Mouse (Mus musculus): Measurements from ENCODE around the gene Dazap1. TPM values are rescaled to one million over a fixed set of nuclear protein-coding genes. Genes with fewer than 3 reads are reported as not detected.

The Dazap1 gene
- total RNA-seq, 1 experiment from 2014 or later: 329 TPM

GRCm38 (mm10) chr10:80262169-80262568 lies 883 bp downstream of the Dazap1 start:
- no peak for ATAC-seq (replicated peaks in 1 of 2; ENCODE audit: insufficient read depth in 1 of 2, low FRiP score in 2 of 2, low TSS enrichment in 1 of 2, low read depth in 1 of 2, poor library complexity in 2 of 2, severe bottlenecking in 2 of 2)

GRCm38 (mm10) chr10:80262776-80263365 lies 1.6 kb downstream of the Dazap1 start:
- no peak for ATAC-seq (replicated peaks in 1 of 2; ENCODE audit: insufficient read depth in 1 of 2, low FRiP score in 2 of 2, low TSS enrichment in 1 of 2, low read depth in 1 of 2, poor library complexity in 2 of 2, severe bottlenecking in 2 of 2)

DNA sequence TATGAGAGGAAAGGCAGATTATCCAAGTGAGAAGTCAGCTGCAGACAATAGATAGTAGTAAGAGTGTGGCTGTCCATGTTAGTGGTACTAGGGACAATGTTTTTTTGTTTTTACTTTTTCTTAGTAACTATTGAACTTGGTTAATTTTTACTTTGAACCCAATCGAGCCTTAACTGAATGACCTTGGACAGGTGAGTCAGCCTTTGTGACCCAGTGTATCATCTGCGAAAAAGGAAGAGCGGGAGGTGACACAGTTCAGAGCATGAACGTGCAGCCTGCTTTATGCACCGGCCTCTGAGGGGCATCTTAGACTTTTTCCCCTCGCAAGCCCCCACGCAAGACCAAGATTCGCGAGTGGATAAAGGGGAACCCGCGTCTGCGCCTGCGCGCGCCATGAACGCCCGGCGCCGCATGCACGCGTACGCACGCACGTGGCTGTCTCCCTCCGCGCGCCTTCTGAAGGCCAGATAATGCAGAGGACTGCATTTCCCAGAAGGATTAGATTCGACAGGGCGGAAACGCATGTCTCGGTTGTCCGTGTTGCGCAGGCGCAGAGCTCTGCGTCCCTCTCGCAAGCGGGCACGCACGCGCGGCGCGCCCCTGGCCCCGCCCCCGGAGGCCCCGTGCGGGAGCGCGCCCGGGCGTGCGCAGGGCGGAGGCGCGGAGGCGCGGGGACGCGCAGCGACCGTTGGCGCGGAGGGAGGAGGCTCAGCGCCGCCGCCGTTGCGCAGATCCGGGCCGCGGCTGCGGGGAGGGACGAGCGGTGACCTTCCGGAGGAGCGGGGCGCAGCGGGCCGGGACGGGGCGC lies 3.3 kb downstream of the Dazap1 start:
- peak; percentile 55 to 57 for ATAC-seq (replicated peaks in 1 of 2; ENCODE audit: insufficient read depth in 1 of 2, low FRiP score in 2 of 2, low TSS enrichment in 1 of 2, low read depth in 1 of 2, poor library complexity in 2 of 2, severe bottlenecking in 2 of 2)

GRCm38 (mm10) chr10:80265149-80265486 lies 3.8 kb downstream of the Dazap1 start:
- no peak for ATAC-seq (replicated peaks in 1 of 2; ENCODE audit: insufficient read depth in 1 of 2, low FRiP score in 2 of 2, low TSS enrichment in 1 of 2, low read depth in 1 of 2, poor library complexity in 2 of 2, severe bottlenecking in 2 of 2)

DNA sequence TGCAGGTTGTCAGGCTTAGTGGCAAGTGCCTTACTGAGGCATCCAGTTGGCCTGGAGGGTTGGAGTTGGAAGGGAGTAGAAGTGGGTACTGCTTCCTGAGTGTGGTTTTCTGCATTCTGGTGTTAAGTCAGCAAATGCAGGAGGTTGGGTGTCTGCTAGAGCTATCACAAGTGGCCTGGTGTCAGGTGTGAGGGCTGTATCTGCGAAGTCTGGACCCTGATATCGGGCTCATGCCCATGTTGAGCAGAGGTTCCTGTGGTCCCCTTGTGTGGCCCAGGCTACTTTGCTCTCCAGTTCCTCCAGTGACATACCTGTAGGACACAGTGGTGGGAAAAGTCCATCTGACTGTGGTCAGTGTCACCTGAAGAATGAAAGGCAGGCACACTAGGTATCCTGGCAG lies 8.8 kb downstream of the Dazap1 start:
- ATAC-seq (replicated peaks in 1 of 2; ENCODE audit: insufficient read depth in 1 of 2, low FRiP score in 2 of 2, low TSS enrichment in 1 of 2, low read depth in 1 of 2, poor library complexity in 2 of 2, severe bottlenecking in 2 of 2): peak; percentile 15 to 18; a peak in 2 of 4 replicates

DNA sequence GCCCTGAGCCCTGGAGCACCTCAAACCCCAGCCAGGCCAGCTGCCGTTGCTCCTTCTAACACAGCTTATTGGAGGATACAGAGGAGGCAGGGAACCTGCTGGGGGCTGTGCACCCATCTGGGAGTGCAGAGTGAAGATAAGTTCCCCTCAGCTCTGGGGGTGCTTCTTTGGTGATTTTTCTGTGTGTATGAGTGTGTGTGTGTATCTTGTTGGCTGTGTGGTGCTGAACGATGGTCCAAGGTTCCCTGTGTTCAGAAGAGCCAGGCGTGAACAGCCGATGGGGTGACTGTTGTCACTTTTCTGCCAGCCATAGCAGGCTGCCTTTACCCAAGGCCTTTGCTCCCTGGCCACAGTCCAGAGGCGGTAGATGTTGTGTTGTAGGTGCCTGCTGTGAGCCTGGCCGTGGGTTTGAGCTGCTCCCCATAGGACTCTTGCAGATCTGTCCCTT lies 9.5 kb downstream of the Dazap1 start:
- peak in 1 of 2 experiments; percentile 11; a peak in 1 of 4 replicates for ATAC-seq (replicated peaks in 1 of 2; ENCODE audit: insufficient read depth in 1 of 2, low FRiP score in 2 of 2, low TSS enrichment in 1 of 2, low read depth in 1 of 2, poor library complexity in 2 of 2, severe bottlenecking in 2 of 2)

DNA sequence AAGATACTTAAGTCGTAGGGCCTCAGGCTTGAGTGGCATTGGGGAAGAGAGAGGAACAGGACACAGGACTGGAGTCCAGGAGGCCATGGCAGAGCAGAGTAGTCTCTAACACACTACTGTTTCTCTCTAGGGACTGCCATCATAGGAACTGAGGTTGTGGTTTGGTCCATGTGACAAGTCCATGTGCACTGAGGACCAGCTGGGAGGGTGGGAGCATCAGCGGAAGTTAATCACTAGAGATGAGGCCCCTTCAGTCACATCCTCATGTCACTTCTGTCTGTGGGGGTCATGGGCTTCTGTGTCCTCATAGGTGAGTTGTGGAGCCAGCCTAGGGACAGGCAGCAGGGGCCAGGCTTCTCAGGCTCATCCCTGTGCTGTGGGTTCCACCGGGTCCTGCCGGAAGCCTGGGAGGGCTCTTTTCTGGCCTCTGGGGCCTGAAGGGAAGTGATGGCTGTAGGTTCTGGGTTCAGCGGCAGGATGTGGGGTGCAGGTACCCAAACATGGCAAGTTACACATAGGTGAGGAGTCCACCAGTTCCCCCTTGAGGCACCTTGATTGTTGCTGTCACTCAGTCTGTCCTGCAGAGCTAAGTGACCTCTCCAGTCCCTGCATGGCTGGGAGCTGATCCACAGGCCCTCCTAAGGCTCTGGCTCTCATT lies 10.0 kb downstream of the Dazap1 start:
- peak; percentile 5 to 33; a peak in 2 of 4 replicates for ATAC-seq (replicated peaks in 1 of 2; ENCODE audit: insufficient read depth in 1 of 2, low FRiP score in 2 of 2, low TSS enrichment in 1 of 2, low read depth in 1 of 2, poor library complexity in 2 of 2, severe bottlenecking in 2 of 2)

DNA sequence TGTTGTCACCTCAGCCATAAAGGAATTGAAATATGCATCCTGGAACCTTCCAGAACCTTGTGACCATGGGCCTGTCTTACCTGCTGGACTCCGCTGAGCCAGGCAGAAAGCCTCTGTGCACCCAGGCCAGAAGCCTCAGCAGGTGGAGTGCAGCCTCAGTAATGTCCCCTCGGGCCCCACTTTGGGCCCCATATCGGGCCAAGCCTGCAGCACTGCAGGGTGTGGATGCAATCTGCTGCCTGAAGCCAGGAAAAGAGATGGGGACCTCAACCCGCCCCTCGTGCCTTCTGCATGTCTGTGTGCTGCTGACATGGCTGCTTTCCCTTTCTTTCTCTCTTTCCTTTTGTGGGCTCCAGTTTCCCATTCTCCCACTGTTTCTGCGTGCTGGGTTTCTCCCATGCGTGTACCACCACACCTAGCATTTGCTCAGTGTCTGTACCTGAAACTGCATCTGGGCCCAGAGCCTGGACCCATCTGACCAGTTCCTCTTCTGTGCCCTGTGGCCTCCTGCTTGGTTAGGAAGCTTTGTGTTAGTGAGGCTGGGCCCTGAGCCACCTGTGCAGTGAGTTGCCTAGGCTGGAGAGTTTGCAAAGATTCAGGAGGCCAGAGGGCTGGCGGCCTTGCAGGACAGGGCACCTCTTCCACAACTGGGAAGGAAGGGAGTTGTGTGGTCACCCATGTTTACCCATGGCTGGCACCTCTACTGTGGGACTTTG lies 10.7 kb downstream of the Dazap1 start:
- peak in 1 of 2 experiments; percentile 8; a peak in 1 of 4 replicates for ATAC-seq (replicated peaks in 1 of 2; ENCODE audit: insufficient read depth in 1 of 2, low FRiP score in 2 of 2, low TSS enrichment in 1 of 2, low read depth in 1 of 2, poor library complexity in 2 of 2, severe bottlenecking in 2 of 2)

DNA sequence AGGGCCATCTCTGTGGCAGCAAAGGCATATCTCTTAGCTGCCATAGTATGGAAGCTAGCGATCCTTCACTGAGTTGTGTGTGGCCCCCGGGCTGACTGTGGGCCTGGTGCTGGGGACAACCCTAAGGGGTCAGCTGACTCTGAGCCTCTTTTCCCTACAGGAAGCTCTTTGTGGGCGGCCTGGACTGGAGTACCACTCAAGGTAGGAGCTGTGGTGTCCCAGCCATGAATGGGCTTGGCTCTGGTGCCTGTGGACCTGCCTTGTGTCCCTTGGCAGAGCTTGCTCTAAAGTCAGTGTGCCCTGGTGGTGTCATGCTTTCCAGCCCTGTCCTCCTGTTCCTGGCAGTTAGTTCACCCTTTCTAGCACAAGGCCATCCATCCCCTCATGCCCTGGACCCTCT lies 12.6 kb downstream of the Dazap1 start:
- no peak for ATAC-seq (replicated peaks in 1 of 2; ENCODE audit: insufficient read depth in 1 of 2, low FRiP score in 2 of 2, low TSS enrichment in 1 of 2, low read depth in 1 of 2, poor library complexity in 2 of 2, severe bottlenecking in 2 of 2)

DNA sequence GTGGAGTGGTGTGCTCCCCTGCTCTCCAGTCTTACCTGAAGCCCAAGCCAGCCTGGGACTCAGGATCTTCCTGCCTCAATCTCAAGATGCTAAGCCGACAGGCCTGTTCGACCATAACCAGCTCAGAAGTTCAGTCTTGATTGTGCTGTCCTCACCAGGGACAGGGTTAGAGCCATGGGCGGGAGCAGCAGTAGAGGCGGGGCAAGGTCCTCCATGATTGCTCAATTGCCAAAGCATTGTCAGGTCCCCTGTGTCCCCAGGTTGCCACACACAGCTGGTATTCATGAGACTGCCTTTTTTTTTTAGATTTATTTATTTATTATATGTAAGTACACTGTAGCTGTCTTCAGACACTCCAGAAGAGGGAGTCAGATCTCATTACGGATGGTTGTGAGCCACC lies 15.0 kb downstream of the Dazap1 start:
- ATAC-seq (replicated peaks in 1 of 2; ENCODE audit: insufficient read depth in 1 of 2, low FRiP score in 2 of 2, low TSS enrichment in 1 of 2, low read depth in 1 of 2, poor library complexity in 2 of 2, severe bottlenecking in 2 of 2): no peak

- no peak for ATAC-seq (replicated peaks in 1 of 2; ENCODE audit: insufficient read depth in 1 of 2, low FRiP score in 2 of 2, low TSS enrichment in 1 of 2, low read depth in 1 of 2, poor library complexity in 2 of 2, severe bottlenecking in 2 of 2)
Observed at GRCm38 (mm10) chr10:80278390-80278789, 17.1 kb downstream of the Dazap1 start.

DNA sequence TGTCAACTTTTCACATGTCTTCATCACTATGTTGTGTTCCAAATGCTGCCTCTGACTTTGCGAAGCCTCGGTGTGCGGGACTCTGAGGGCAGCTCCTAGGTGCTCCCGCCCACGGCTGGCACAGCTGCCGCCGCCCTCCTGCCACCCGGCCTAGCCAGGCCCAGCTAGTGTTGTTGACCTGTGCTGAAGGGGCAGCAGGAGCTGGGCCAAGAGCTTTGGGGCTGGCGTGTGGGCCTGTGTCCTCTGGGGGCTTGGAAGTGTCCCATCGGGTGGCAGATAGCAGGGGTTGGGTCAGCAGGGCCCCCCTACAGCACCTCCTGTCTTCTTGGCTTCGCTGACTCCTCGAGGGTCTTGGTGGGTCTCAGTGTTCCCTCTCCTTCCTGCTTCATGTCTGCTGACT lies 18.0 kb downstream of the Dazap1 start:
- no peak for ATAC-seq (replicated peaks in 1 of 2; ENCODE audit: insufficient read depth in 1 of 2, low FRiP score in 2 of 2, low TSS enrichment in 1 of 2, low read depth in 1 of 2, poor library complexity in 2 of 2, severe bottlenecking in 2 of 2)

DNA sequence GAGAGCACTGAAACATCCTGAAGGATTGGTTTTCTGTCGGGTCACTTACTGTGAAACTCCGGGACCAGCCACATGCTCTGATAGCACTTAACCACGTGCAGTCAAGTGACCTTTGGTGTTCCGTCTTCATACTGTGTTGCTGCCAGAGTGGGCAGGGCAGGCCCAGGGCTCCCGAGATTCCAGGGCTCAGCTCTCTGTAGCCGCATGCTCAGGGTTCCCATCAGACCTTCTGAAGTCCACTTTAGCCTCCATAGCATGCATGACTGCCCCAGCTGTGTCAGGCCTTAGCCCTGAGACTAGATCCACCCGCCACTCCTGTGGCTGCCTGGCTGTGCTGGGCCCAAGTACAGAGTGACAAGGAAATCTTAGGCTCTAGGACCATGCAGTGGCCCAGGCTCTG lies 20.0 kb downstream of the Dazap1 start:
- no peak for ATAC-seq (replicated peaks in 1 of 2; ENCODE audit: insufficient read depth in 1 of 2, low FRiP score in 2 of 2, low TSS enrichment in 1 of 2, low read depth in 1 of 2, poor library complexity in 2 of 2, severe bottlenecking in 2 of 2)

DNA sequence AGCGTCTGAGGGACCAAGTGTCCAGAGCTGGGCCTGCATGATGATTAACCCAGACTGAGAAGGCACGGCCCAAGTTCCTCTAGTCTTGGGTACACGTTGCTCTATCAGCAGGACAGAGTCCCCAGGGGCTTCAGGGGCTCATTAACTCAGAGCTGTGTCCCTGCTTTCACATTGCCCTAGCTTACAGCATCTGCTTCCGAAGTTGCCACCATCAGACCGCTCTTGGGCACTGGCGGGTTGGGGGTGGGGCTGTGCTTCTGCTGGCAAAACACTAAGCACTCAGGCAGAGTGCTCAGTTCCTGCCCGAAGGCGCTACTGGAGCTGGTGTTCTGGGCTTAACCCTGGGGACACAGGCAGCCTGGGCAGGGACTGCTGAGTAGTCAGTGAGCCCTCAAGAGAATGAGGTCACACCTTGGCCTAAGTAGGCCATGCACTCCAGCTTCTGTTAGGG lies 20.7 kb downstream of the Dazap1 start:
- ATAC-seq (replicated peaks in 1 of 2; ENCODE audit: insufficient read depth in 1 of 2, low FRiP score in 2 of 2, low TSS enrichment in 1 of 2, low read depth in 1 of 2, poor library complexity in 2 of 2, severe bottlenecking in 2 of 2): peak; percentile 54 to 61; a peak in 3 of 4 replicates

DNA sequence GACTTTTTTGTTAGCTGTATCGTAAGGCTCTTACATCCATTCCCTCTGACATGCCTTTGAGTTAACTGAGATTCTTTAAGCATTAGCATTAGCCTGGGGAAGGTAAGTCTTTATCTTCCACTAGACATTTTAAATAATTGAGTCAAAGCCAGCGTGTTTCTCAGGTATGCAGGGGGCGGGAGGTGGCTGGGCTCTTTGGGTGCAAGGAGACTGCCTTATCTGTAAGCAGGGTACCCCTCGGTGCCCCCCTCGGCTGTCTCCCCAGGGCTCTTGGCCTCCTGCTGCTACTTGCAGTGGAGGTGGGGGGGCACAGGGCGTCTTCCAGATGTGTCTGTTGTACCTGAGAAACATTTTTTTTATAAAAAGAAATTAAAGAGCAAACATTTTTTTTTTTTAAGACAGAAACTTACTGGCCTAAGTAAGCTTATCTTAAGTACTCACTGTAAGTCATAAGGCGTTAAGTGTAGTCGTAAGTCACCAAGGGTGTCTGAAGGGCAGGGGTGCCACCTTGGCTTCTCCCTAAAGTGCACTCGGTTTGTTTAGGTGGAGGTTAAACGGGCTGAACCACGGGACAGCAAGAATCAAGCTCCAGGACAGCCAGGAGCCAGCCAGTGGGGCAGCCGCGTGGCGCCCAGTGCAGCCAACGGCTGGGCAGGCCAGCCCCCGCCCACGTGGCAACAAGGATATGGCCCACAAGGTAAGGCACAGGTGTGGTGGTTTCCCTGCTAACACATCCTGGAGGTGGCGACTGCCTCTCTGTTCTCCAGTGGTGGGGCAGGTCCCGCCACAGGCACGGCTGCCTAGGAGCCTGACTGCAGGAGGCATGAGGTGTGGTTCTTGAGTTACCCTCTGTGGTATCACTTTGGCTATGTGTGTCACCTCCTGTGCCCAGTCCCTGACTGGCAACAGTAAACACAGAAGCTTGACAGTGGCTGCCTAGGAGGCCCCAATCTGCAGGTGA lies 21.5 kb downstream of the Dazap1 start:
- ATAC-seq (replicated peaks in 1 of 2; ENCODE audit: insufficient read depth in 1 of 2, low FRiP score in 2 of 2, low TSS enrichment in 1 of 2, low read depth in 1 of 2, poor library complexity in 2 of 2, severe bottlenecking in 2 of 2): no peak

DNA sequence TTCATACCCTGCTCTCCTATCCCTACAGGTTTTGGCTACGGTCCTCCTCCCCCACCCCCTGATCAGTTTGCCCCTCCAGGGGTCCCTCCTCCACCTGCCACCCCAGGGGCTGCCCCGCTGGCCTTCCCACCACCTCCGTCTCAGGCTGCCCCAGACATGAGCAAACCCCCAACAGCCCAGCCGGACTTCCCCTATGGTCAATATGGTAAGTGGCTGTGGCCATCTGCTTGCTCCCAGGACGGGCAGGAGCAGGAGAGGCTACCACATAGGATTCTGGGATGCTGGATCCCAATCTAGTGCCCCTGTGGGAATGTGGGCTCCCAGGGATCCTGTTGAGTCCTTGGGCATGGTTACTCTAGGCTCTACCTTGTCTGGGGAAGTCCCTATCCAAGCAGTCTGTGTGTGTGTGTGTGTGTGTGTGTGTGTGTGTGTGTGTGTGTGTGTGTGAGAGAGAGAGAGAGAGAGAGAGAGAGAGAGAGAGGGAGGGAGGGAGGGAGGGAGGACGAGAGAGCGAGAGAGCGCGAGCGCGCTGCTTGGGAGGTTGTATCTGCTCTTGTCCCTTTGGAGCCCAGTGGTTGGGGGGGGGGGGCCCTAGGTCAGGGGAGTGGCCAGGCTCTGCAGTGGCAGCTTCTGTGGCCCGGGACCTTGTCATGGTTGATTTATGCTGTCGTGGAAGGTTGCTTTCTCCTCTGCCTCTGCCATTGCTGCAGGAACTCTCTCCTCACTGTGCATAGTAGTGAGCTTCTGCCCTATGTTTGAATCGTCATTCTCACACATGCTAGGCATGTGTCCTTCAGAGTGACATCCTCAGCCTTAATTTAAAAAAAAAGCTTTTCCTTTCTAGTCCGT lies 24.2 kb downstream of the Dazap1 start:
- 0 out of 4 replicates have a peak, but pooled peaks of 1 of the 2 experiments have one; percentile 30 for ATAC-seq (replicated peaks in 1 of 2; ENCODE audit: insufficient read depth in 1 of 2, low FRiP score in 2 of 2, low TSS enrichment in 1 of 2, low read depth in 1 of 2, poor library complexity in 2 of 2, severe bottlenecking in 2 of 2)

Data from hematopoietic stem cell, adult 5-6 weeks (primary cell).